Mouse (Mus musculus) kidney, adult 2 months (tissue): ENCODE data around the gene Cfap61.

ENCODE experiments used
- CTCF ChIP-seq: fragments of 200-500 bp; conservative IDR thresholded peaks from 2 replicates; pipeline ENCODE4 v1.5.1; 2011; ENCODE audit warnings: low read depth, mild to moderate bottlenecking, control low read depth, low read length, moderate library complexity, mixed read lengths; ENCODE audit not compliant: insufficient read depth, insufficient read length
- POLR2A ChIP-seq: fragments of 200-500 bp; IDR thresholded peaks from one replicate; pipeline ENCODE4 v1.6.1; 2011; ENCODE audit warnings: low read depth, low read length, control low read depth

GRCm38 (mm10) chr2:145941403-145941802 is 6.8 kb downstream of the Cfap61 start:
- TF ChIP-seq CTCF (no peak), POLR2A (no peak)
